Mouse (Mus musculus) lung, adult 18-20 months (tissue): ENCODE measurements around the gene Cbx6.
A peak's percentile ranks its signal among the peaks of the same experiment; 100 is the strongest.

ENCODE experiments used
- DNase-seq, 2 experiments: peaks; one replicate each; pipeline ENCODE4 v3.0.0; 2022; ENCODE audit warnings: mixed read lengths in 2 of 2

Gene Cbx6

GRCm38 (mm10) chr15:79834130-79834880 is at the start of gene Cbx6, which contains the start of gene Npcd:
TSS of gene Cbx6 (minus strand) at chr15:79834688.
TSS of gene Npcd (minus strand) at chr15:79834237.
- peak; percentile 92 to 95 for DNase-seq

GRCm38 (mm10) chr15:79883352-79883822 is 48.9 kb upstream of the Cbx6 start:
- DNase-seq = peak; percentile 92 to 94

- peak; percentile 20 to 35 for DNase-seq
Measured at GRCm38 (mm10) chr15:79882623-79883267, 48.3 kb upstream of the Cbx6 start.

GRCm38 (mm10) chr15:79880477-79880876 is 46.0 kb upstream of the Cbx6 start:
- no peak for DNase-seq

- DNase-seq = peak; percentile 95 to 97
Measured at GRCm38 (mm10) chr15:79879319-79879718, 44.8 kb upstream of the Cbx6 start.

GRCm38 (mm10) chr15:79878725-79879136 is 44.2 kb upstream of the Cbx6 start:
- DNase-seq = peak; percentile 72

GRCm38 (mm10) chr15:79875261-79875995 is 40.9 kb upstream of the Cbx6 start:
- no peak for DNase-seq

- DNase-seq = no peak
Measured at GRCm38 (mm10) chr15:79873995-79874394, 39.5 kb upstream of the Cbx6 start.

GRCm38 (mm10) chr15:79873545-79873944 is 39.1 kb upstream of the Cbx6 start:
- DNase-seq = no peak

GRCm38 (mm10) chr15:79867260-79868002 is 32.9 kb upstream of the Cbx6 start:
- DNase-seq = no peak

GRCm38 (mm10) chr15:79859821-79860220 is 25.3 kb upstream of the Cbx6 start:
- DNase-seq = no peak

GRCm38 (mm10) chr15:79858979-79859378 is 24.5 kb upstream of the Cbx6 start:
- no peak for DNase-seq

GRCm38 (mm10) chr15:79850143-79850542 is 15.7 kb upstream of the Cbx6 start:
- DNase-seq = no peak

- no peak for DNase-seq
Measured at GRCm38 (mm10) chr15:79847100-79847499, 12.6 kb upstream of the Cbx6 start.

- DNase-seq = no peak
Measured at GRCm38 (mm10) chr15:79845986-79846385, 11.5 kb upstream of the Cbx6 start.

GRCm38 (mm10) chr15:79842985-79843384 is 8.5 kb upstream of the Cbx6 start:
- DNase-seq = no peak

- DNase-seq = no peak
Measured at GRCm38 (mm10) chr15:79840281-79840680, 5.8 kb upstream of the Cbx6 start.

- DNase-seq = no peak
Measured at GRCm38 (mm10) chr15:79834881-79835260, 383 bp upstream of the Cbx6 start.

GRCm38 (mm10) chr15:79833251-79834050 is 1.0 kb downstream of the Cbx6 start:
- peak in 1 of 2 experiments; percentile 39 for DNase-seq

- DNase-seq = peak; percentile 61 to 78
Measured at GRCm38 (mm10) chr15:79832064-79832900, 2.2 kb downstream of the Cbx6 start.

GRCm38 (mm10) chr15:79830388-79830787 is 4.1 kb downstream of the Cbx6 start:
- peak; percentile 62 to 76 for DNase-seq
